Mouse (Mus musculus): ENCODE results near the gene Tex264.
"Not testable (repeated sequence)": the region's sequence is repeated elsewhere in the genome, so short reads cannot be mapped to it uniquely, and the experiment has no call there.

DNA sequence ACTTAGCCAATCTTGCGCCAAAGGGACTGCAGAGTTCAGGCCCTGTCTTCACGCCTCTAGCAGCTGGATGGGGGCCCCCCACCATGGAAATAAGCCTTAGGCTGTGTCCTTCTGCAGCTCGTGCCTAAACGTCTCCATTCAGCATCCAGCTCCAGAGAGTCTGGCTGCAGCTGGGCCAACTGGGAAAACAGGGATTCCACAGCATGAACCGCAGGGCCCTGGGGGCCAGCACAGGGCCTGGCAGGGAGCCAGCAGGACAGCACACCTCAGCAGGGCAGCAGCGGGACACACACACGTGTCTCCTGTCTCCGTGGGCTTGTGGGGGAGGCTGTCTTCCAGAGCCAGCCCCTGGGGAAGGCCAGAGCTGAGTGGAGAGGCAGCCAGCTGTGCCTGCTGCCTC lies 57.9 kb downstream of the Tex264 start:
- not testable (repeated sequence) for TF ChIP-seq EP300 (optimal IDR thresholded peaks at IDR 0.05); CTCF (IDR thresholded peaks at IDR 0.05; ENCODE audit: low read depth)
